Mouse (Mus musculus) heart, adult 2 months (tissue): ENCODE results near the gene Pi4k2a.

Experiments
- CTCF ChIP-seq: fragments of 200-600 bp; IDR thresholded peaks from 2 replicates; pipeline ENCODE4 v1.8.1; 2022; ENCODE audit warnings: antibody characterized with exemption, mild to moderate bottlenecking, moderate library complexity
- POLR2A ChIP-seq: fragments of 200-500 bp; IDR thresholded peaks from 2 replicates; pipeline ENCODE4 v1.6.1; 2011; ENCODE audit warnings: mild to moderate bottlenecking, low read depth, low read length, control low read depth; ENCODE audit not compliant: insufficient read depth

- no peak for TF ChIP-seq CTCF
- TF ChIP-seq POLR2A: no peak
These were observed 37.9 kb downstream of the Pi4k2a start for GRCm38 (mm10) chr19:42128052-42128740.
